Mouse (Mus musculus) C2C12 (cell line): ENCODE measurements at regions not wholly inside any gene's neighbourhood (a gene's known extent, or its start where the extent isn't known, plus 50 kb on each side); places are given as distances from the start of the nearest gene placed in this dataset.

Experiments used
- H3K27me3 ChIP-seq: one replicate; pipeline ENCODE4 v1.6.1; 2011; ENCODE audit not compliant: control insufficient read depth, insufficient read depth, insufficient read length
- H3K36me3 ChIP-seq: one replicate; pipeline ENCODE4 v1.6.1; 2011; ENCODE audit not compliant: control insufficient read depth, insufficient read depth
- H3K4me3 ChIP-seq: one replicate; pipeline ENCODE4 v1.5.1; 2011; ENCODE audit warnings: mild to moderate bottlenecking, control low read depth; ENCODE audit not compliant: poor library complexity, insufficient read depth, severe bottlenecking
- H3K79me2 ChIP-seq: one replicate; pipeline ENCODE4 v1.6.1; 2011; ENCODE audit not compliant: control insufficient read depth, insufficient read depth
- H3K79me3 ChIP-seq: one replicate; pipeline ENCODE4 v1.6.1; 2011; ENCODE audit warnings: low read depth, control low read depth
- H3ac ChIP-seq: one replicate; pipeline ENCODE3; 2011; ENCODE audit warnings: low read depth; ENCODE audit not compliant: control insufficient read depth, insufficient read length
- CEBPB ChIP-seq: IDR thresholded peaks from one replicate; pipeline ENCODE4 v1.6.1; 2011; ENCODE audit warnings: low read depth, mild to moderate bottlenecking, control low read depth, moderate library complexity
- CTCF ChIP-seq: IDR thresholded peaks from one replicate; pipeline ENCODE4 v1.5.1; 2011; ENCODE audit not compliant: control insufficient read depth, insufficient read depth, insufficient read length
- FOSL1 ChIP-seq: IDR thresholded peaks from one replicate; pipeline ENCODE4 v1.8.0; 2011; ENCODE audit warnings: mild to moderate bottlenecking, low read length; ENCODE audit not compliant: poor library complexity, insufficient read depth, severe bottlenecking
- MAX ChIP-seq: IDR thresholded peaks from one replicate; pipeline ENCODE4 v1.6.1; 2011; ENCODE audit warnings: mild to moderate bottlenecking, control low read depth
- MYOD1 ChIP-seq: IDR thresholded peaks from one replicate; pipeline ENCODE4 v1.6.1; 2011; ENCODE audit warnings: low read depth; ENCODE audit not compliant: control insufficient read depth, insufficient read length
- MYOG ChIP-seq: IDR thresholded peaks from one replicate; pipeline ENCODE4 v1.6.1; 2011; ENCODE audit not compliant: control insufficient read depth, insufficient read length; ENCODE audit errors: extremely low read depth
- USF1 ChIP-seq: IDR thresholded peaks from one replicate; pipeline ENCODE4 v1.6.1; 2011; ENCODE audit warnings: low read depth, mild to moderate bottlenecking, control low read depth, moderate library complexity

- TF ChIP-seq CEBPB (no peak), MAX (no peak), FOSL1 (no peak), MYOG (no peak), CTCF (no peak), USF1 (no peak), MYOD1 (no peak)
- H3K27me3 ChIP-seq = no peaks in the 10 kb centered on the region
Measured at GRCm38 (mm10) chr1:13437747-13438394, 2024.0 kb downstream of the A830018L16Rik start.

GRCm38 (mm10) chr1:13442366-13442765, 2028.5 kb downstream of the A830018L16Rik start:
- no peak overlapping the region for H3ac ChIP-seq
- TF ChIP-seq CEBPB (no peak), MYOG (no peak), CTCF (no peak), MYOD1 (no peak), FOSL1 (no peak), USF1 (no peak), MAX (no peak)
- H3K79me2 ChIP-seq = no peaks in the 10 kb centered on the region
- H3K27me3 ChIP-seq = no peaks in the 10 kb centered on the region
- no peaks in the 10 kb centered on the region for H3K36me3 ChIP-seq
- no peaks in the 10 kb centered on the region for H3K79me3 ChIP-seq
- H3K4me3 ChIP-seq = no peak overlapping the region

More at GRCm38 (mm10) chr1:13437747-13438394, 2024.0 kb downstream of the A830018L16Rik start:
- H3K36me3 ChIP-seq = no peaks in the 10 kb centered on the region
- no peak overlapping the region for H3ac ChIP-seq
- H3K79me3 ChIP-seq = no peaks in the 10 kb centered on the region
- H3K79me2 ChIP-seq = no peaks in the 10 kb centered on the region
- H3K4me3 ChIP-seq = no peak overlapping the region

- Histone ChIP-seq H3K79me2 (no peaks in the 10 kb centered on the region), H3K79me3 (no peaks in the 10 kb centered on the region), H3K36me3 (no peaks in the 10 kb centered on the region), H3K4me3 (no peak overlapping the region), H3K27me3 (no peaks in the 10 kb centered on the region), H3ac (no peak overlapping the region)
- TF ChIP-seq USF1 (no peak), CTCF (no peak), CEBPB (no peak), MYOD1 (no peak), MAX (no peak), MYOG (no peak), FOSL1 (no peak)
Measured at GRCm38 (mm10) chr1:13454534-13454933, 2040.6 kb downstream of the A830018L16Rik start.

- H3K79me2 ChIP-seq = no peaks in the 10 kb centered on the region
- no peaks in the 10 kb centered on the region for H3K27me3 ChIP-seq
- no peak overlapping the region for H3K4me3 ChIP-seq
- no peak overlapping the region for H3ac ChIP-seq
- H3K79me3 ChIP-seq = no peaks in the 10 kb centered on the region
- TF ChIP-seq CTCF (no peak), USF1 (no peak), MYOD1 (no peak), MYOG (no peak), CEBPB (no peak), MAX (no peak), FOSL1 (no peak)
- no peaks in the 10 kb centered on the region for H3K36me3 ChIP-seq
Measured at GRCm38 (mm10) chr1:13455572-13455971, 2041.7 kb downstream of the A830018L16Rik start.

- no peak overlapping the region for H3K4me3 ChIP-seq
- no peaks in the 10 kb centered on the region for H3K36me3 ChIP-seq
- no peak overlapping the region for H3ac ChIP-seq
- no peaks in the 10 kb centered on the region for H3K79me3 ChIP-seq
- TF ChIP-seq FOSL1 (no peak), CEBPB (no peak), USF1 (no peak), MYOG (no peak), MYOD1 (no peak), MAX (no peak), CTCF (no peak)
- no peaks in the 10 kb centered on the region for H3K79me2 ChIP-seq
- H3K27me3 ChIP-seq = peaks cover 3% of the 10 kb centered on the region
Measured at GRCm38 (mm10) chr1:13464311-13464710, 2050.4 kb downstream of the A830018L16Rik start.

GRCm38 (mm10) chr1:13467174-13467573, 2053.3 kb downstream of the A830018L16Rik start:
- TF ChIP-seq MAX = no peak
- TF ChIP-seq CEBPB = no peak
- TF ChIP-seq FOSL1 = no peak
- TF ChIP-seq MYOD1 = no peak
- no peak for TF ChIP-seq CTCF
- no peak for TF ChIP-seq USF1
- no peak for TF ChIP-seq MYOG
- H3K36me3 ChIP-seq = no peaks in the 10 kb centered on the region
- H3K27me3 ChIP-seq = peaks cover 3% of the 10 kb centered on the region
- no peaks in the 10 kb centered on the region for H3K79me3 ChIP-seq
- no peak overlapping the region for H3K4me3 ChIP-seq
- H3K79me2 ChIP-seq = no peaks in the 10 kb centered on the region
- H3ac ChIP-seq = no peak overlapping the region
